In genomic region chr12:54656039-54656395, GRCm38 (mm10) we compare ENCODE assay signal across 8 mouse cellular contexts. TPM values are rescaled to one million over a fixed set of nuclear protein-coding genes. Genes with fewer than 3 reads are reported as not detected.
DNase-seq lines count a peak whose midpoint lies in the region; ATAC-seq and TF ChIP-seq lines count a peak whose summit lies in the region.

No protein-coding gene starts in this region.

- DNase-seq in embryo, embryonic 10.5 days (ENCODE audit: low spot score), result peak; percentile 75
- DNase-seq in embryo, embryonic 9.5 days (ENCODE audit: extremely low spot score), result no peak
- DNase-seq in spleen, adult 2 months (ENCODE audit: low read depth in 1 of 2, low spot score in 2 of 2), result no peak
- DNase-seq in spleen, postnatal 4 days (ENCODE audit: low spot score in 2 of 2), result no peak
- DNase-seq in gastrocnemius, postnatal 25 days, result no peak
- DNase-seq in left cerebral cortex, postnatal 25 days (ENCODE audit: low spot score in 2 of 2), result no peak

- peak overlapping the region; percentile 95 for H3K4me3 ChIP-seq in spleen, adult 2 months (ENCODE audit: extremely low read depth, insufficient read depth, insufficient read length)
- peak overlapping the region; percentile 73 for H3K4me3 ChIP-seq in intestine, embryonic 15.5 days (replicated peaks)
- H3K4me3 ChIP-seq in myocyte, result peak overlapping the region; percentile 65

- no peak for TF ChIP-seq CTCF in spleen, adult 2 months (IDR thresholded peaks at IDR 0.05; ENCODE audit: extremely low read depth, insufficient read depth, insufficient read length, insufficient replicate concordance)

- no peaks in the 10 kb centered on the region for H3K9me3 ChIP-seq in intestine, embryonic 15.5 days

- H3K79me2 ChIP-seq in myocyte (ENCODE audit: control insufficient read depth, insufficient read depth), result peaks cover 34% of the 10 kb centered on the region

- peak overlapping the region; percentile 85 for H3K4me2 ChIP-seq in intestine, embryonic 15.5 days (replicated peaks)
- H3K4me2 ChIP-seq in myocyte (ENCODE audit: low read depth), result peak overlapping the region; percentile 60

- H3K36me3 ChIP-seq in spleen, adult 2 months (ENCODE audit: control insufficient read depth, insufficient read depth, low read length), result no peaks in the 10 kb centered on the region
- H3K36me3 ChIP-seq in intestine, embryonic 15.5 days, result no peaks in the 10 kb centered on the region
- H3K36me3 ChIP-seq in myocyte (ENCODE audit: control insufficient read depth, insufficient read depth), result no peaks in the 10 kb centered on the region

- intact Hi-C loops in left cerebral cortex, postnatal 25 days (cut with DNase I), result no loop called here

- WGBS in spleen, adult 2 months, result under 1% methylated on average over 22 of the region's 22 CpGs
- under 1% methylated on average over 22 of the region's 22 CpGs for WGBS in intestine, embryonic 15.5 days

- H3K9ac ChIP-seq in intestine, embryonic 15.5 days, result peak overlapping the region; percentile 70

- ATAC-seq in intestine, embryonic 15.5 days, result no peak; the same call in 1 of the 2 replicates

- TF ChIP-seq POLR2A in spleen, adult 2 months (IDR thresholded peaks at IDR 0.05; ENCODE audit: low read depth, low read length), result no peak
- no peak for TF ChIP-seq POLR2A in myocyte (IDR thresholded peaks at IDR 0.05; ENCODE audit: insufficient read length, low read depth)

- H3K27ac ChIP-seq in spleen, adult 2 months (ENCODE audit: insufficient read depth, low read length), result peak overlapping the region; percentile 61
- H3K27ac ChIP-seq in intestine, embryonic 15.5 days, result peak overlapping the region; percentile 82

- H3K27me3 ChIP-seq in spleen, adult 2 months (ENCODE audit: control insufficient read depth, insufficient read depth, low read length), result no peaks in the 10 kb centered on the region
- H3K27me3 ChIP-seq in intestine, embryonic 15.5 days (replicated peaks), result no peaks in the 10 kb centered on the region
- H3K27me3 ChIP-seq in myocyte (ENCODE audit: control insufficient read depth, insufficient read depth, insufficient read length), result no peaks in the 10 kb centered on the region

- peak overlapping the region; percentile 32 for H3ac ChIP-seq in myocyte (ENCODE audit: control insufficient read depth, insufficient read length)

- peaks cover 5% of the 10 kb centered on the region; the same call in 1 of the 2 replicates for H3K4me1 ChIP-seq in spleen, adult 2 months (ENCODE audit: control insufficient read depth, insufficient read depth, insufficient read length)
- H3K4me1 ChIP-seq in intestine, embryonic 15.5 days (replicated peaks), result peaks cover 23% of the 10 kb centered on the region

TF ChIP-seq in myocyte, 11 proteins besides CTCF, POLR2A, EP300 and RAD21:
- TF ChIP-seq CEBPB (IDR thresholded peaks at IDR 0.05; ENCODE audit: insufficient read depth, poor library complexity, severe bottlenecking), result no peak
- TF ChIP-seq E2F4 (IDR thresholded peaks at IDR 0.05; ENCODE audit: insufficient read depth), result no peak
- TF ChIP-seq MYOD1 (IDR thresholded peaks at IDR 0.05; ENCODE audit: control insufficient read depth in 1 of 3, insufficient read length in 2 of 3, low read depth in 2 of 3), result no peak
- TF ChIP-seq USF1 (IDR thresholded peaks at IDR 0.05; ENCODE audit: low read depth), result no peak
- TF ChIP-seq MYOG (IDR thresholded peaks at IDR 0.05; ENCODE audit: control insufficient read depth in 1 of 3, insufficient read depth in 1 of 3, insufficient read length in 2 of 3, low read depth in 2 of 3), result no peak
- no peak for TF ChIP-seq MAX (IDR thresholded peaks at IDR 0.05; ENCODE audit: low read depth)
- no peak for TF ChIP-seq REST (IDR thresholded peaks at IDR 0.05; ENCODE audit: insufficient read depth, insufficient read length)
- TF ChIP-seq SRF (IDR thresholded peaks at IDR 0.05; ENCODE audit: control insufficient read depth, insufficient read length, low read depth), result no peak
- TF ChIP-seq TCF12 (IDR thresholded peaks at IDR 0.05; ENCODE audit: insufficient read depth, poor library complexity, severe bottlenecking), result no peak
- no peak for TF ChIP-seq POLR2AphosphoS2 (IDR thresholded peaks at IDR 0.05; ENCODE audit: insufficient read length, low read depth)
- no peak for TF ChIP-seq TCF3 (IDR thresholded peaks at IDR 0.05; ENCODE audit: insufficient read length, low read depth)

RNA-seq across cellular contexts. Expression of gene Sptssa, which starts 0.4 kb away (rescaled TPM):
- 54.3 and 56.7 TPM in 2 replicates for polyA plus RNA-seq in spleen, adult 2 months (2012; rRNA removed)
- polyA plus RNA-seq in intestine, embryonic 15.5 days (2015; fragmentation: Nextera tagmentation; extraction: Ambion mirVana), result 218 and 233 TPM in 2 replicates
- 27.1 TPM for polyA plus RNA-seq in myocyte (2012; fragmentation: generic; extraction: Trizol)
- total RNA-seq in gastrocnemius, postnatal 25 days (2021), result 10 to 100 TPM; 17.0 to 17.9 TPM
- total RNA-seq in left cerebral cortex, postnatal 25 days (2021), result 10 to 100 TPM; 24.8 to 25.5 TPM

RNA-seq across cellular contexts. Expression of gene Eapp, which starts 39.7 kb away (rescaled TPM):
- 5.2 and 7.1 TPM in 2 replicates for polyA plus RNA-seq in spleen, adult 2 months (2012; rRNA removed)
- 54.6 and 58.1 TPM in 2 replicates for polyA plus RNA-seq in intestine, embryonic 15.5 days (2015; fragmentation: Nextera tagmentation; extraction: Ambion mirVana)
- polyA plus RNA-seq in myocyte (2012; fragmentation: generic; extraction: Trizol), result 32.8 TPM
- 10 to 100 TPM; 16.3 to 18.7 TPM for total RNA-seq in gastrocnemius, postnatal 25 days (2021)
- 10 to 100 TPM; 37.0 to 41.3 TPM for total RNA-seq in left cerebral cortex, postnatal 25 days (2021)
